Mouse (Mus musculus): ENCODE results near the gene Ptprm. TPM values are rescaled to one million over a fixed set of nuclear protein-coding genes. Genes with fewer than 3 reads are reported as not detected.

Gene Ptprm
- polyA plus RNA-seq, 1 experiment from 2014 or later: 19.5 TPM

- no peaks in the 10 kb centered on the region for H3K36me3 ChIP-seq (ENCODE audit: control insufficient read depth, insufficient read depth, low read length)
- WGBS: 20% methylated on average over 6 of the region's 6 CpGs
- H3K9ac ChIP-seq (ENCODE audit: low read length): no peak overlapping the region
- H3K27ac ChIP-seq (replicated peaks in 1 of 2; ENCODE audit: control insufficient read depth in 1 of 2, insufficient read depth in 1 of 2, low read depth in 2 of 2, low read length in 2 of 2): no peak overlapping the region
- no peaks in the 10 kb centered on the region for H3K9me3 ChIP-seq (ENCODE audit: control insufficient read depth, low read length)
- ATAC-seq (ENCODE audit: insufficient number of reproducible peaks, insufficient read depth, low FRiP score, low read depth): no peak
- no peak overlapping the region for H3K4me3 ChIP-seq (ENCODE audit: control insufficient read depth in 1 of 2, insufficient read depth in 1 of 2, low read depth in 1 of 2, low read length in 2 of 2)
- H3K27me3 ChIP-seq (ENCODE audit: control insufficient read depth, insufficient read depth, low read length): no peaks in the 10 kb centered on the region
- H3K4me2 ChIP-seq (ENCODE audit: low read length): no peak overlapping the region
- H3K4me1 ChIP-seq (ENCODE audit: control insufficient read depth in 2 of 2, insufficient read depth in 2 of 2, low read length in 2 of 2): no peaks in the 10 kb centered on the region
These were observed 439.6 kb downstream of the Ptprm start for GRCm38 (mm10) chr17:66914696-66915095.

- Histone ChIP-seq H3K9ac (ENCODE audit: low read length) (no peak overlapping the region), H3K27me3 (ENCODE audit: control insufficient read depth, insufficient read depth, low read length) (no peaks in the 10 kb centered on the region), H3K9me3 (ENCODE audit: control insufficient read depth, low read length) (no peaks in the 10 kb centered on the region), H3K4me1 (ENCODE audit: control insufficient read depth in 2 of 2, insufficient read depth in 2 of 2, low read length in 2 of 2) (no peaks in the 10 kb centered on the region), H3K36me3 (ENCODE audit: control insufficient read depth, insufficient read depth, low read length) (no peaks in the 10 kb centered on the region), H3K4me2 (ENCODE audit: low read length) (no peak overlapping the region), H3K27ac (replicated peaks in 1 of 2; ENCODE audit: control insufficient read depth in 1 of 2, insufficient read depth in 1 of 2, low read depth in 2 of 2, low read length in 2 of 2) (no peak overlapping the region), H3K4me3 (ENCODE audit: control insufficient read depth in 1 of 2, insufficient read depth in 1 of 2, low read depth in 1 of 2, low read length in 2 of 2) (no peak overlapping the region)
- no peak for ATAC-seq (ENCODE audit: insufficient number of reproducible peaks, insufficient read depth, low FRiP score, low read depth)
- WGBS: 77% methylated on average over 6 of the region's 6 CpGs
These were observed 441.7 kb downstream of the Ptprm start for GRCm38 (mm10) chr17:66912533-66912932.

- Histone ChIP-seq H3K4me3 (ENCODE audit: control insufficient read depth in 1 of 2, insufficient read depth in 1 of 2, low read depth in 1 of 2, low read length in 2 of 2) (no peak overlapping the region), H3K27me3 (ENCODE audit: control insufficient read depth, insufficient read depth, low read length) (no peaks in the 10 kb centered on the region), H3K36me3 (ENCODE audit: control insufficient read depth, insufficient read depth, low read length) (no peaks in the 10 kb centered on the region), H3K9ac (ENCODE audit: low read length) (no peak overlapping the region), H3K4me1 (ENCODE audit: control insufficient read depth in 2 of 2, insufficient read depth in 2 of 2, low read length in 2 of 2) (no peaks in the 10 kb centered on the region), H3K4me2 (ENCODE audit: low read length) (no peak overlapping the region), H3K27ac (replicated peaks in 1 of 2; ENCODE audit: control insufficient read depth in 1 of 2, insufficient read depth in 1 of 2, low read depth in 2 of 2, low read length in 2 of 2) (no peak overlapping the region), H3K9me3 (ENCODE audit: control insufficient read depth, low read length) (no peaks in the 10 kb centered on the region)
- WGBS: 82% methylated on average over 11 of the region's 11 CpGs
- ATAC-seq (ENCODE audit: insufficient number of reproducible peaks, insufficient read depth, low FRiP score, low read depth): no peak
These were observed 442.1 kb downstream of the Ptprm start for GRCm38 (mm10) chr17:66912120-66912519.

GRCm38 (mm10) chr17:66909901-66910300, 444.4 kb downstream of the Ptprm start:
- Histone ChIP-seq H3K9me3 (ENCODE audit: control insufficient read depth, low read length) (no peaks in the 10 kb centered on the region), H3K36me3 (ENCODE audit: control insufficient read depth, insufficient read depth, low read length) (no peaks in the 10 kb centered on the region), H3K4me3 (ENCODE audit: control insufficient read depth in 1 of 2, insufficient read depth in 1 of 2, low read depth in 1 of 2, low read length in 2 of 2) (no peak overlapping the region), H3K27me3 (ENCODE audit: control insufficient read depth, insufficient read depth, low read length) (no peaks in the 10 kb centered on the region), H3K9ac (ENCODE audit: low read length) (no peak overlapping the region), H3K27ac (replicated peaks in 1 of 2; ENCODE audit: control insufficient read depth in 1 of 2, insufficient read depth in 1 of 2, low read depth in 2 of 2, low read length in 2 of 2) (no peak overlapping the region), H3K4me1 (ENCODE audit: control insufficient read depth in 2 of 2, insufficient read depth in 2 of 2, low read length in 2 of 2) (no peaks in the 10 kb centered on the region), H3K4me2 (ENCODE audit: low read length) (no peak overlapping the region)
- 68% methylated on average over 4 of the region's 4 CpGs for WGBS
- ATAC-seq (ENCODE audit: insufficient number of reproducible peaks, insufficient read depth, low FRiP score, low read depth): no peak

- H3K4me1 ChIP-seq (ENCODE audit: control insufficient read depth in 2 of 2, insufficient read depth in 2 of 2, low read length in 2 of 2): no peaks in the 10 kb centered on the region
- no peak for ATAC-seq (ENCODE audit: insufficient number of reproducible peaks, insufficient read depth, low FRiP score, low read depth)
- H3K9me3 ChIP-seq (ENCODE audit: control insufficient read depth, low read length): no peaks in the 10 kb centered on the region
- WGBS: 76% methylated on average over 6 of the region's 6 CpGs
- no peak overlapping the region for H3K27ac ChIP-seq (replicated peaks in 1 of 2; ENCODE audit: control insufficient read depth in 1 of 2, insufficient read depth in 1 of 2, low read depth in 2 of 2, low read length in 2 of 2)
- no peaks in the 10 kb centered on the region for H3K27me3 ChIP-seq (ENCODE audit: control insufficient read depth, insufficient read depth, low read length)
- H3K9ac ChIP-seq (ENCODE audit: low read length): no peak overlapping the region
- no peak overlapping the region for H3K4me2 ChIP-seq (ENCODE audit: low read length)
- no peaks in the 10 kb centered on the region for H3K36me3 ChIP-seq (ENCODE audit: control insufficient read depth, insufficient read depth, low read length)
- H3K4me3 ChIP-seq (ENCODE audit: control insufficient read depth in 1 of 2, insufficient read depth in 1 of 2, low read depth in 1 of 2, low read length in 2 of 2): no peak overlapping the region
These were observed 445.3 kb downstream of the Ptprm start for GRCm38 (mm10) chr17:66908921-66909320.

GRCm38 (mm10) chr17:66894181-66894580, 460.1 kb downstream of the Ptprm start:
- Histone ChIP-seq H3K9ac (ENCODE audit: low read length) (no peak overlapping the region), H3K4me3 (ENCODE audit: control insufficient read depth in 1 of 2, insufficient read depth in 1 of 2, low read depth in 1 of 2, low read length in 2 of 2) (no peak overlapping the region), H3K4me2 (ENCODE audit: low read length) (no peak overlapping the region), H3K9me3 (ENCODE audit: control insufficient read depth, low read length) (no peaks in the 10 kb centered on the region), H3K27me3 (ENCODE audit: control insufficient read depth, insufficient read depth, low read length) (no peaks in the 10 kb centered on the region), H3K36me3 (ENCODE audit: control insufficient read depth, insufficient read depth, low read length) (no peaks in the 10 kb centered on the region; the same call in 1 of the 2 replicates), H3K4me1 (ENCODE audit: control insufficient read depth in 2 of 2, insufficient read depth in 2 of 2, low read length in 2 of 2) (no peaks in the 10 kb centered on the region), H3K27ac (replicated peaks in 1 of 2; ENCODE audit: control insufficient read depth in 1 of 2, insufficient read depth in 1 of 2, low read depth in 2 of 2, low read length in 2 of 2) (no peak overlapping the region)
- ATAC-seq (ENCODE audit: insufficient number of reproducible peaks, insufficient read depth, low FRiP score, low read depth): no peak
- WGBS: 74% methylated on average over 1 of the region's 1 CpGs

- Histone ChIP-seq H3K4me3 (ENCODE audit: control insufficient read depth in 1 of 2, insufficient read depth in 1 of 2, low read depth in 1 of 2, low read length in 2 of 2) (no peak overlapping the region), H3K9me3 (ENCODE audit: control insufficient read depth, low read length) (no peaks in the 10 kb centered on the region), H3K36me3 (ENCODE audit: control insufficient read depth, insufficient read depth, low read length) (no peaks in the 10 kb centered on the region; the same call in 1 of the 2 replicates), H3K9ac (ENCODE audit: low read length) (no peak overlapping the region), H3K4me2 (ENCODE audit: low read length) (no peak overlapping the region), H3K27ac (replicated peaks in 1 of 2; ENCODE audit: control insufficient read depth in 1 of 2, insufficient read depth in 1 of 2, low read depth in 2 of 2, low read length in 2 of 2) (no peak overlapping the region), H3K27me3 (ENCODE audit: control insufficient read depth, insufficient read depth, low read length) (no peaks in the 10 kb centered on the region), H3K4me1 (ENCODE audit: control insufficient read depth in 2 of 2, insufficient read depth in 2 of 2, low read length in 2 of 2) (no peaks in the 10 kb centered on the region)
- WGBS: 87% methylated on average over 6 of the region's 6 CpGs
- ATAC-seq (ENCODE audit: insufficient number of reproducible peaks, insufficient read depth, low FRiP score, low read depth): no peak
These were observed 462.3 kb downstream of the Ptprm start for GRCm38 (mm10) chr17:66891916-66892315.

GRCm38 (mm10) chr17:66891067-66891862, 463.0 kb downstream of the Ptprm start:
- Histone ChIP-seq H3K27ac (replicated peaks in 1 of 2; ENCODE audit: control insufficient read depth in 1 of 2, insufficient read depth in 1 of 2, low read depth in 2 of 2, low read length in 2 of 2) (no peak overlapping the region), H3K4me3 (ENCODE audit: control insufficient read depth in 1 of 2, insufficient read depth in 1 of 2, low read depth in 1 of 2, low read length in 2 of 2) (no peak overlapping the region), H3K4me2 (ENCODE audit: low read length) (no peak overlapping the region), H3K9ac (ENCODE audit: low read length) (no peak overlapping the region), H3K36me3 (ENCODE audit: control insufficient read depth, insufficient read depth, low read length) (no peaks in the 10 kb centered on the region; the same call in 1 of the 2 replicates), H3K4me1 (ENCODE audit: control insufficient read depth in 2 of 2, insufficient read depth in 2 of 2, low read length in 2 of 2) (no peaks in the 10 kb centered on the region), H3K27me3 (ENCODE audit: control insufficient read depth, insufficient read depth, low read length) (no peaks in the 10 kb centered on the region), H3K9me3 (ENCODE audit: control insufficient read depth, low read length) (no peaks in the 10 kb centered on the region)
- no peak for ATAC-seq (ENCODE audit: insufficient number of reproducible peaks, insufficient read depth, low FRiP score, low read depth)
- WGBS: 67% methylated on average over 13 of the region's 13 CpGs
